Mouse (Mus musculus) layer of hippocampus, adult 2 months (tissue): Measurements from ENCODE around the gene Ubap1l. TPM values are rescaled to one million over a fixed set of nuclear protein-coding genes. Genes with fewer than 3 reads are reported as not detected.
A peak's percentile ranks its signal among the peaks of the same experiment; 100 is the strongest.

Experiments
- DNase-seq, 2 experiments: peaks; one replicate each; pipeline ENCODE4 v3.0.0; 2022; ENCODE audit warnings: low spot score in 2 of 2
- H3K27ac ChIP-seq: fragments of 200-600 bp; 2 replicates; pipeline ENCODE4 v1.8.1; 2022
- H3K4me3 ChIP-seq: fragments of 200-600 bp; 2 replicates; pipeline ENCODE4 v1.8.1; 2022; ENCODE audit warnings: mild to moderate bottlenecking
- CTCF ChIP-seq: fragments of 200-600 bp; conservative IDR thresholded peaks from 2 replicates; pipeline ENCODE4 v1.8.1; 2022; ENCODE audit warnings: antibody characterized with exemption, mild to moderate bottlenecking, moderate library complexity
- total RNA-seq, 2 experiments: library from RNA; stranded (reverse); gene quantifications; 2 replicates each; pipeline ENCODE4 v1.2.3; 2021

Ubap1l gene
- total RNA-seq, 2 experiments from 2014 or later, result 2.5 to 6.2 TPM

DNA sequence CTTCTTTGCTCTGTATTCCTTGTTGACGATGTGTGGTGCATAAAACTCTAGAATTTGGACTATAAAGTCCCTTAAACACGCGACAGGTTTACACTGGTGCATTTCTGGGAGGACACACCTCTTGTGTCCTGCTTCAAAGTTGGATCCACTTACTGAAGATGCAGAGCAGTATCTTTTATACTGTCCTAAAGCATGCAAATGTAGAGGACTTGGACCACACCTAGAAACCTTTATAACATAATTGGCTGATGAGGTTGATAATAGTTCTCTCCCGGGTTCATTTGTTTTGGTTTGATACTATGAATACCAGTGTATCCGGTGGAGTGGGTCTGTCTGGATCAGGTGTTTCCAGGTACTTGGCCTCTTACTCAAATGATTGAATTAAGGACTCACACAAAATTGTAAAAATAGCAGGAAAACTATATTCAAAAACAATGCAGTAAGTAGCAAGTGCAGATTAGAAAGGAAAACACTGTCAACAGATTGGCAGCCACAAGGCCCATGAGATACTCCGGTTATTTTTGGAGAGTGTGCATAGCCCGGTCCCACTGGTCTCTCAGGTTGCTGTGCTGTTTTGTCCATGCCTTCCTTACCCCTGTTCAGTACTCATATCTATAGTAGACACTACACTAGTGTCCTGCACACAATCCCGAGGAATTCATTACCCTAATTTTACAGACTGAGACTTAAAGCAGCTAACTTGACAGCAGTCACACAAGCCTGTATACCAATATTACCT is 13.6 kb upstream of the Ubap1l start:
- TF ChIP-seq CTCF, result no peak

DNA sequence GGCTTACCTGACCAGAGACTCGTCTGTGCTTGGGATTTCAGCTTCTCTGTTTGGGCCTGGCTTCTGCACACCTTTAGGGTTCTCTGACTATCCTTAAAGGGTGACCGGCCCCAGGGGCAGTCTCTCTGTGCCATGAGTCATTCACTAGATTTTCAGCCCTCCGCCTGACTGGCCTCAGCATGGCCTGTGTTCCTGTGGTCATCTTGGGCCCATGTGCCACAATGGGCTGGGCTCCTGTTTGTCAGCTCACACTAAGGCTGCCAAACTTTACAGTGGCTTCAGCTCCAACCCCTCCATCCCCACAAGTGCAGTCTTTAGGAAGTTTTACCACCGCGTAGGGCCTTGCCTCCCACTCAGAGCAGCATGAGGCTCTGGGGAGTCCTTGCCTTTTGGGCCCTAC is 7.6 kb upstream of the Ubap1l start:
- DNase-seq, result no peak
- H3K4me3 ChIP-seq, result no peak overlapping the region
- TF ChIP-seq CTCF, result no peak
- H3K27ac ChIP-seq, result no peak overlapping the region

More for the DNA sequence above, 13.6 kb upstream of the Ubap1l start:
- Histone ChIP-seq H3K4me3 (peak overlapping the region; percentile 76), H3K27ac (peak overlapping the region; percentile 96)
- no peak for DNase-seq

DNA sequence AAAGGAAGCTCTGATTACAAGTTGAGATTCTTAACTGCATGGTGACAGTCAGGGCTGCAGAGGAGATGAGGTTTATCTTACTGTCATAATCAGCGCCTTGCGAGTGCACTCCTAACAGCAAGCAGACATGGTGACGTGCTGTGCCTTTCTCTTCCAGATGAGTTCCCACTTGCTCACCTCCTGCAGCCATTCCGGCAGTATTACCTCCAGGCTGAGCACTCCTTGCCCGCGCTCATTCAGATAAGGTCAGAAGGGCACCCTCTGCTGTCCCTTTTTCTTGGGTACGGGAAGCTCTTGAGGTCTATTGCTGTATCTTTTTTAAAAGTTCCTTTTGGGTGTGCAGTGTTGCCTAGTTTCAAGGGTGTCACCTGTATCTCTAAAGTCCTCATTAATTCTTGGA is 4.3 kb upstream of the Ubap1l start:
- no peak overlapping the region for H3K27ac ChIP-seq
- no peak overlapping the region for H3K4me3 ChIP-seq
- no peak for DNase-seq
- no peak for TF ChIP-seq CTCF

DNA sequence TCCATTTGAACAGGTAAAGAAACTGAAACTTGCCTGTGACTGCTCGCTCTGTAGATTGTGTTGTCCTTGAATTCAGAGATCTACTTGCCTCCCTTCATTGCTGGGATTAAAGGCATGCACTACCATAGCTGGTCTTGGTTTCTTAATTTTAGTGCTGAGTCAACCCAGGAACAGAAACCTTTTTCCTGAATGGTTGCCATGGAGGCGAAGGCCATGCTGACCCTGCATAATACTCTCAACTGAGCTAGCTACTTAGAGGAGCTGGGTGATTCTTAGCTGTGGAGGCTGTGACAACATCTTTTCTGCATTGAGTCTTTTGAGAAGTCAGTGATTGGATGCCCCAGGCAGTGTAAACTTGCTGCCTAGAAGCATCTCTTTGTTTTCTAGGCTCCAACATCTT is 3.9 kb upstream of the Ubap1l start:
- no peak overlapping the region for H3K4me3 ChIP-seq
- DNase-seq, result no peak
- no peak overlapping the region for H3K27ac ChIP-seq
- no peak for TF ChIP-seq CTCF

DNA sequence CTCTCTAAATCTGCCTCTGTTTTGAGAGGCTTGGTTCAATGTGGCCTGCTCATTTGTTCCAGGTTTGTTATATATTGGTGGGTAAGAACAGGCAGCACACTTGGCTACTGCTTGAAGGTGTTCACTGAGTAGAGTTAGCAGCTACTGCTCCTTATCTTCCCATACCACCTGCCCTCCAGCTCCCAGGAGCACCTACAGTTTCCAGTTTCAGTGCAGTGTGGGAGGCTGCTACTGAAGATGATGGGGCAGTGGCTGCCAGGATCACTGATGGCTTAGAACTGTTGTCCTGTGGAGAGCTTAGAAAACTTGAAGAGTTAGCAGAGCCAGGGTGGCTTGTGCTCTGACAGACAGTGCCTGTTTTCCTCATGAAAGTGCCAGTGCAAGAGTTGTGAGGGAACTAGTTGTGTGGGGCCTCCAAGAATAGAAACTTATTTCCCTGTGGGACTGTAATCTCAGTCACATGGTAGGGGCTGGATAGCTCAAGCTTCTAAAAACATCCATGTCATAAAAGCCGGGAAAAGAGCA is 1.8 kb upstream of the Ubap1l start:
- no peak for TF ChIP-seq CTCF
- Histone ChIP-seq H3K4me3 (no peak overlapping the region), H3K27ac (no peak overlapping the region)
- no peak for DNase-seq

DNA sequence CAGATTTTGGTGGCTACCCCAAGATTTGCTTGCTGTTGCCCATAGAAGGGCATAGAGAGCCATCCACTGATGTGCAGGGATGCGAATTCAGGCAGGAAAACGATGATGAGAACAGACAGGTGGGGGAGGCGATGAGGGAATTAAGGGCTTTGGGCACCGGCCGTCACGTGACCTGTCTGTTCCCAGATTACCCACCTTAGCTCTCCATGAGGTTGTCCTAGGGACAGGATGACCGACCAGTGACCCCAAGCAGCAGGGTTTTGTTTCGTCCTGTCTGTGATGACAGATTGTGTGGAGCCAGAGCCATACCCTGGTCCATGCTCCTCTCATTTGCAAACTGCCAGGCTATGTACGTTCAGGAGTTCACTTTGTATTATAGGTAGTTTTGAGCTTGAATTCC is 2.8 kb downstream of the Ubap1l start:
- no peak for DNase-seq
- Histone ChIP-seq H3K27ac (no peak overlapping the region), H3K4me3 (no peak overlapping the region)
- TF ChIP-seq CTCF, result no peak

DNA sequence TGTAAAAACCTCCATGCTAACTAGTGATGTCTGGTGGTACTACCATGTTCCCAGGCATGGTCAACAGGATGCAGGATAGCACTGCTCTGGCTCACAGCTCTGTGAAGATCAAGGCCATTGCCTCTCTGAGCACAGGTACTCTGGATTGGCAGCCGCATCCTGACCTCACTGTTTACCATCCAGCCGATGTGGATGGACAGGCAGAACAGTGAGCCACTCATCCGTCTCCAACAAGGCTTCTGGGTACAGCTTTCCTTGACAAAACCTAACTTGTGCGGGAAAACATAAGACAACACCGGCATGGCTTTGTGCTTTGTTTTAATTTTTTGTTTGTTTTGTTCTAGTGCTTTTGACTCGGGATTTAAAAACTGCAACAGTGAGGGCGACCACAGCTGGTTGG is 4.9 kb downstream of the Ubap1l start:
- Histone ChIP-seq H3K27ac (no peak overlapping the region), H3K4me3 (no peak overlapping the region)
- DNase-seq, result no peak
- no peak for TF ChIP-seq CTCF

- no peak for DNase-seq
- H3K4me3 ChIP-seq, result no peak overlapping the region
- TF ChIP-seq CTCF, result no peak
- no peak overlapping the region for H3K27ac ChIP-seq
Measured at GRCm38 (mm10) chr9:65371756-65372155, 10.9 kb downstream of the Ubap1l start.

GRCm38 (mm10) chr9:65372449-65372848 is 11.6 kb downstream of the Ubap1l start:
- H3K4me3 ChIP-seq, result no peak overlapping the region
- peak in 1 of 2 experiments; percentile 30 for DNase-seq
- H3K27ac ChIP-seq, result no peak overlapping the region
- peak; percentile 79 for TF ChIP-seq CTCF

DNA sequence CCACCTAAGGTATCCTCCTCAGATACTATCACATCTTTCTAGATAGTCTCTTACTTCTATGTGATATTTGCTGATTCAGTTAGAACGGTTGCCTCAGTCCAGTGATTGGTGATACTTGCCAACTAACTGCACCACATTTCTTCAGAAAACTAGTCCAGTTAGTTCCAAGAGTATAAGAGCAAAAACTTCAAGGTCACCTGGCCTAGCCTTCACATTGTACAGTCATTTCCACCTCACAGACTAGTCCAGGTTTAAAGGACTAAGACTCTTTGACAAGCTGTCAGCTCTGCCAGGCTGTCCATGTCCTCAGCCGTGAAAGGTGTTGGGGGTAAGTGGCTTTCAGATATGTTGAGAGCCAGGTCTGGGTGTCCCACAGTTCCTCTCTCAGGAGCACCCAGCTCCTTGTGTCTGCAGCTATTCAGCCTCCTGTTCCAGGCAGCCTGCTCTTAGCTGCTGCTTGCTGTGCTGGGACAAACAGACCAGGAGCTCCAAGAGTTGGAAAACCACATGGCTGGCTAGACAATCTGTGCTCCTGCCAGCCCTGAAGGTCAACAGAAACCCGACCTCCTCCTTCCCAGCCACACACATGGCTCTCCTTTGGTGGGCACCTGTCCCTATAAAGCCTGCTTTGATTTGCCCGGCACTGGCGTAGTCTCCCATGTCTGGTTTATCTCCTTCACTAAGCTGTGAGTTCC is 13.8 kb downstream of the Ubap1l start:
- TF ChIP-seq CTCF, result no peak
- Histone ChIP-seq H3K27ac (peak overlapping the region; percentile 60; the same call in 1 of the 2 replicates), H3K4me3 (no peak overlapping the region)
- no peak for DNase-seq

DNA sequence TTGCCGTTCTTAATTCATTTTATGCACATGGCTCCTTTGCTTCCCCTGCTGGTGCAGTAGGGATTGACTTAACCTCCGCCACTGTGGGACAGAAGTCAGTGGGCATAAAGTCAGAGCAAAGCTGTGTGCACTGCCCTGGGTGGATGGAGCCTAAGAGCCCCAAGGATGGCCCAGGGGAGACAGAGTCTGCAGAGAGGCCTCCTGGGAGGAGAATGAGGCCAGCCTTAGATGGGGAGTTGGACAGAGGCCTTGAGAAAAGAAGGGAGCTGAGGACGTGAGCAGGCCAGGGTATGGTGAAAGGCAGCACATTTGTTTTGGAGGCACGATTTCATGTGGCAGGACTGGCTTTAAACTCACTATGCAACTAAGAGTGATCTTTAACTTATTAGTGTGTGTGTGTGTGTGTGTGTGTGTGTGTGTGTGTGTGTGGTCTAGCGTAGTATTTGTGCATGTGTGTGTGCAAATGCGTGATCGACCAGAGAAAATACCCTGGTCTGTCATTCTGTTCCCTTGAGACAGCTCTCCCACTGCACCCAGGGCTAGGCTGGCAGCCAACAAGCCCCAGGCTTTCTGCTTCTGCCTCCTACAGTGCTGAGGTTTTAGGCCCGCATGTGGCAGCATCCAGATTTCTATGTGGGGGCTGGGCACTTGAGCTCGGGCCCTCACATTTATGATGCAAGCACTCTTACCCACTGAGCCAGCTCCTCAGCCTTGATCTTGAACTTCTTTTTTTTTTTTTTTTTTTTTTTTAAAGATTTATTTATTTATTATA is 14.5 kb downstream of the Ubap1l start:
- DNase-seq, result peak; percentile 54 to 75
- Histone ChIP-seq H3K4me3 (no peak overlapping the region), H3K27ac (peak overlapping the region; percentile 60; the same call in 1 of the 2 replicates)
- TF ChIP-seq CTCF, result no peak

DNA sequence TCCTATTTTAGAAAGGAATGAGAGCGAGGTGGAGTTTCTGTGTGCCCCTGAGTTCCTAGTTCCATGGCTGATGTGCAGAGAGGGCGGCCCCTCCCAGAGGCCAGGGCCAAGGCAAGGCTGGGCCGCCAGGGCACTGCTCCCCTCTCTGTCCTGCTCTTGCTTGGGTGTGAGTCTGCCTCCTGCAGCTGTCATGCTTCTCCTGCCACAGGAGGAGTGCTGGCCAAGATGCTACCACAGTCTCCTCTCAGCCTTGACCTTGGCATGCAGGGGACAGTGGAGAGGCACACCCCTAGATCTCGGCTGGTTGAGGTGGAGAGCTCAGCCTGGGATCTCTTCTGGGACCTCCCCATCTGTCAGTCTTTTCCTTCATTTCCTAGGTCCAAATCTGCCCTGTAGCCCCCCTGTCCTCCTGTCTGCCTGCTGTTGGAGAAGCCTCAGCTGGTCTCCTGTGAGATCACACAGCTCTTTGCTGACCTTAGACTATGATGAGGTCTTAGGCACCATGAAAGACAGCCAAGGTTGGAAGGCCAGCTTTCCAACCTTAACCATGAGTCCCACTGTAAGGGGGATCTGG is 20.3 kb downstream of the Ubap1l start:
- no peak for DNase-seq
- TF ChIP-seq CTCF, result no peak
- no peak overlapping the region for H3K4me3 ChIP-seq
- no peak overlapping the region for H3K27ac ChIP-seq

GRCm38 (mm10) chr9:65382031-65382750 is 21.4 kb downstream of the Ubap1l start:
- Histone ChIP-seq H3K4me3 (no peak overlapping the region), H3K27ac (no peak overlapping the region)
- DNase-seq, result no peak
- TF ChIP-seq CTCF, result no peak
